Mouse (Mus musculus) limb, embryonic 10.5 days (tissue): ENCODE data around the gene Olfr324. TPM values are rescaled to one million over a fixed set of nuclear protein-coding genes. Genes with fewer than 3 reads are reported as not detected.

Experiments used
- DNase-seq: peaks from one replicate; pipeline ENCODE4 v3.0.0-alpha.2; 2017; ENCODE audit warnings: low spot score
- H3K27ac ChIP-seq: fragments of 300-500 bp; sonication (generic); 2 replicates; pipeline ENCODE4 v1.5.1; 2016; ENCODE audit warnings: mild to moderate bottlenecking
- H3K27me3 ChIP-seq: fragments of 300-500 bp; sonication (generic); 2 replicates; pipeline ENCODE4 v1.6.1; 2016; ENCODE audit warnings: low read depth, mild to moderate bottlenecking; ENCODE audit not compliant: poor library complexity, severe bottlenecking
- H3K36me3 ChIP-seq: fragments of 300-500 bp; sonication (generic); 2 replicates; pipeline ENCODE4 v1.6.1; 2016; ENCODE audit warnings: mild to moderate bottlenecking, moderate library complexity
- H3K4me1 ChIP-seq: fragments of 300-500 bp; sonication (generic); 2 replicates; pipeline ENCODE4 v1.6.1; 2016
- H3K4me3 ChIP-seq: fragments of 300-500 bp; sonication (generic); 2 replicates; pipeline ENCODE4 v1.5.1; 2016; ENCODE audit warnings: mild to moderate bottlenecking, moderate library complexity
- H3K9me3 ChIP-seq: fragments of 300-500 bp; sonication (generic); replicated peaks from 2 replicates; pipeline ENCODE4 v1.6.1; 2016; ENCODE audit warnings: mild to moderate bottlenecking
- WGBS: fragments of 180-500 bp; shearing (Covaris S2); methylation state at CpG from one replicate; pipeline ENCODE4 v1.1.7; 2016; 5-methylcytosine and 5-hydroxymethylcytosine counted together
- polyA plus RNA-seq: library from polyadenylated mRNA; unstranded; fragments of >200 nt; fragmentation: Nextera tagmentation; extraction: Ambion mirVana; gene quantifications from 2 replicates; pipeline ENCODE4 v1.2.1, GENCODE M21; 2016

Gene Olfr324
- polyA plus RNA-seq, 1 experiment from 2014 or later = not detected

- H3K36me3 ChIP-seq = no peaks in the 10 kb centered on the region
- H3K27me3 ChIP-seq = no peaks in the 10 kb centered on the region
- no peaks in the 10 kb centered on the region for H3K9me3 ChIP-seq
- no peak overlapping the region for H3K27ac ChIP-seq
- no peaks in the 10 kb centered on the region for H3K4me1 ChIP-seq
- WGBS = 92% methylated on average over 12 of the region's 12 CpGs
- H3K4me3 ChIP-seq = no peak overlapping the region
- DNase-seq = no peak
Measured at GRCm38 (mm10) chr11:58606177-58606919, 11.4 kb downstream of the Olfr324 start.

GRCm38 (mm10) chr11:58607030-58607429, 12.1 kb downstream of the Olfr324 start:
- 87% methylated on average over 6 of the region's 6 CpGs for WGBS
- Histone ChIP-seq H3K27ac (no peak overlapping the region), H3K27me3 (no peaks in the 10 kb centered on the region), H3K36me3 (no peaks in the 10 kb centered on the region), H3K9me3 (no peaks in the 10 kb centered on the region), H3K4me3 (no peak overlapping the region), H3K4me1 (no peaks in the 10 kb centered on the region)
- DNase-seq = no peak

GRCm38 (mm10) chr11:58613359-58613758, 18.4 kb downstream of the Olfr324 start:
- Histone ChIP-seq H3K9me3 (no peaks in the 10 kb centered on the region), H3K27me3 (no peaks in the 10 kb centered on the region), H3K4me1 (no peaks in the 10 kb centered on the region), H3K4me3 (no peak overlapping the region), H3K27ac (no peak overlapping the region), H3K36me3 (no peaks in the 10 kb centered on the region)
- WGBS = 67% methylated on average over 3 of the region's 3 CpGs
- no peak for DNase-seq

- Histone ChIP-seq H3K36me3 (no peaks in the 10 kb centered on the region), H3K4me3 (no peak overlapping the region), H3K9me3 (no peaks in the 10 kb centered on the region), H3K27me3 (no peaks in the 10 kb centered on the region), H3K27ac (no peak overlapping the region), H3K4me1 (no peaks in the 10 kb centered on the region)
- no peak for DNase-seq
Measured at GRCm38 (mm10) chr11:58614526-58614925, 19.6 kb downstream of the Olfr324 start.

- Histone ChIP-seq H3K27me3 (no peaks in the 10 kb centered on the region), H3K4me1 (no peaks in the 10 kb centered on the region), H3K36me3 (no peaks in the 10 kb centered on the region), H3K9me3 (no peaks in the 10 kb centered on the region), H3K4me3 (no peak within 1 kb of the TSS), H3K27ac (no peak within 1 kb of the TSS)
- 94% methylated on average over 4 of the region's 4 CpGs for WGBS
- DNase-seq = no peak
Measured at GRCm38 (mm10) chr11:58615975-58616374, 21.1 kb downstream of the Olfr324 start, which contains the start of gene 2210407C18Rik. Gene 2210407C18Rik (minus strand): TSS chr11:58616075.

GRCm38 (mm10) chr11:58618369-58618768, 23.5 kb downstream of the Olfr324 start:
- Histone ChIP-seq H3K36me3 (no peaks in the 10 kb centered on the region), H3K27ac (no peak overlapping the region), H3K27me3 (no peaks in the 10 kb centered on the region), H3K9me3 (no peaks in the 10 kb centered on the region), H3K4me3 (no peak overlapping the region), H3K4me1 (no peaks in the 10 kb centered on the region)
- WGBS = 79% methylated on average over 3 of the region's 3 CpGs
- DNase-seq = no peak

GRCm38 (mm10) chr11:58618793-58619192, 23.9 kb downstream of the Olfr324 start:
- H3K27ac ChIP-seq = no peak overlapping the region
- DNase-seq = no peak
- H3K9me3 ChIP-seq = no peaks in the 10 kb centered on the region
- 89% methylated on average over 6 of the region's 6 CpGs for WGBS
- H3K4me1 ChIP-seq = no peaks in the 10 kb centered on the region
- H3K27me3 ChIP-seq = no peaks in the 10 kb centered on the region
- no peaks in the 10 kb centered on the region for H3K36me3 ChIP-seq
- H3K4me3 ChIP-seq = no peak overlapping the region

GRCm38 (mm10) chr11:58626146-58626545, 31.2 kb downstream of the Olfr324 start:
- WGBS = 70% methylated on average over 4 of the region's 4 CpGs
- DNase-seq = no peak
- Histone ChIP-seq H3K4me3 (no peak overlapping the region), H3K36me3 (no peaks in the 10 kb centered on the region), H3K27me3 (no peaks in the 10 kb centered on the region), H3K27ac (no peak overlapping the region), H3K4me1 (no peaks in the 10 kb centered on the region), H3K9me3 (no peaks in the 10 kb centered on the region)

GRCm38 (mm10) chr11:58630401-58630800, 35.5 kb downstream of the Olfr324 start, which contains the start of gene Olfr323:
Gene Olfr323 (minus strand): TSS chr11:58630501.
- H3K4me1 ChIP-seq = no peaks in the 10 kb centered on the region
- no peak for DNase-seq
- H3K9me3 ChIP-seq = no peaks in the 10 kb centered on the region
- no peak within 1 kb of the TSS for H3K4me3 ChIP-seq
- WGBS = 81% methylated on average over 5 of the region's 5 CpGs
- H3K27ac ChIP-seq = no peak within 1 kb of the TSS
- no peaks in the 10 kb centered on the region for H3K27me3 ChIP-seq
- H3K36me3 ChIP-seq = no peaks in the 10 kb centered on the region

- Histone ChIP-seq H3K9me3 (no peaks in the 10 kb centered on the region), H3K27ac (no peak overlapping the region), H3K36me3 (no peaks in the 10 kb centered on the region), H3K27me3 (peaks cover 20% of the 10 kb centered on the region), H3K4me3 (no peak overlapping the region), H3K4me1 (no peaks in the 10 kb centered on the region)
- DNase-seq = no peak
- 72% methylated on average over 4 of the region's 4 CpGs for WGBS
Measured at GRCm38 (mm10) chr11:58634878-58635277, 40.0 kb downstream of the Olfr324 start.

- 18% methylated on average over 3 of the region's 4 CpGs for WGBS
Measured at GRCm38 (mm10) chr11:58636376-58636977, 41.6 kb downstream of the Olfr324 start.

GRCm38 (mm10) chr11:58638176-58638701, 43.3 kb downstream of the Olfr324 start:
- no peaks in the 10 kb centered on the region for H3K9me3 ChIP-seq
- DNase-seq = no peak
- H3K27ac ChIP-seq = no peak overlapping the region
- peaks cover 43% of the 10 kb centered on the region for H3K27me3 ChIP-seq
- H3K36me3 ChIP-seq = no peaks in the 10 kb centered on the region
- 37% methylated on average over 7 of the region's 7 CpGs for WGBS
- H3K4me3 ChIP-seq = no peak overlapping the region
- H3K4me1 ChIP-seq = peaks cover 9% of the 10 kb centered on the region

More at GRCm38 (mm10) chr11:58636376-58636977, 41.6 kb downstream of the Olfr324 start:
- no peaks in the 10 kb centered on the region for H3K9me3 ChIP-seq
- peaks cover 9% of the 10 kb centered on the region for H3K4me1 ChIP-seq
- no peak overlapping the region for H3K4me3 ChIP-seq
- no peak overlapping the region for H3K27ac ChIP-seq
- peaks cover 36% of the 10 kb centered on the region for H3K27me3 ChIP-seq
- H3K36me3 ChIP-seq = no peaks in the 10 kb centered on the region
- peak; percentile 72 for DNase-seq

GRCm38 (mm10) chr11:58640272-58640867, 45.5 kb downstream of the Olfr324 start, which contains the start of gene Trim58:
Gene Trim58 (plus strand): TSS chr11:58640465.
- peaks cover 9% of the 10 kb centered on the region for H3K4me1 ChIP-seq
- H3K27ac ChIP-seq = peak within 1 kb of the TSS; percentile 74
- no peaks in the 10 kb centered on the region for H3K9me3 ChIP-seq
- H3K36me3 ChIP-seq = no peaks in the 10 kb centered on the region
- 6% methylated on average over 34 of the region's 34 CpGs for WGBS
- peaks cover 43% of the 10 kb centered on the region for H3K27me3 ChIP-seq
- H3K4me3 ChIP-seq = peak within 1 kb of the TSS; percentile 56
- peak; percentile 54 for DNase-seq
